Mouse (Mus musculus) layer of hippocampus, adult 2 months (tissue): ENCODE results near the gene L3mbtl3. TPM values are rescaled to one million over a fixed set of nuclear protein-coding genes. Genes with fewer than 3 reads are reported as not detected.

Source experiments
- DNase-seq, 2 experiments: peaks; one replicate each; pipeline ENCODE4 v3.0.0; 2022; ENCODE audit warnings: low spot score in 2 of 2
- H3K27ac ChIP-seq: fragments of 200-600 bp; 2 replicates; pipeline ENCODE4 v1.8.1; 2022
- H3K4me3 ChIP-seq: fragments of 200-600 bp; 2 replicates; pipeline ENCODE4 v1.8.1; 2022; ENCODE audit warnings: mild to moderate bottlenecking
- CTCF ChIP-seq: fragments of 200-600 bp; conservative IDR thresholded peaks from 2 replicates; pipeline ENCODE4 v1.8.1; 2022; ENCODE audit warnings: antibody characterized with exemption, mild to moderate bottlenecking, moderate library complexity
- long read RNA-seq, 2 experiments: library from polyadenylated mRNA; stranded (forward); transcript quantifications; one replicate each; pipeline ENCODE4 v2.0.0; 2021; ENCODE audit warnings: borderline mapping rate in 2 of 2
- total RNA-seq, 2 experiments: library from RNA; stranded (reverse); gene quantifications; 2 replicates each; pipeline ENCODE4 v1.2.3; 2021

L3mbtl3 gene
- 10 to 100 TPM; 18.3 to 19.0 TPM for total RNA-seq
- long read RNA-seq, experiment 1, full-length matches to known transcripts: 2 of 11 reads
- long read RNA-seq, experiment 1, partial matches to known transcripts: 4 of 11 reads
- long read RNA-seq, experiment 1, other reads (novel, unspliced or antisense): 5 of 11 reads
- long read RNA-seq, experiment 2, partial matches to known transcripts: 0 of 9 reads
- long read RNA-seq, experiment 2, other reads (novel, unspliced or antisense): 9 of 9 reads

GRCm38 (mm10) chr10:26375790-26376545 lies at the start of gene L3mbtl3:
L3mbtl3 (minus strand) TSS chr10:26375971.
- H3K27ac ChIP-seq: peak within 1 kb of the TSS; percentile 79

GRCm38 (mm10) chr10:26421168-26421567 lies 45.4 kb upstream of the L3mbtl3 start:
- Histone ChIP-seq H3K27ac (no peak overlapping the region), H3K4me3 (no peak overlapping the region)
- no peak for DNase-seq
- no peak for TF ChIP-seq CTCF

More at GRCm38 (mm10) chr10:26375790-26376545, at the start of gene L3mbtl3:
- peak; percentile 82 to 84 for DNase-seq
- TF ChIP-seq CTCF: no peak
- peak within 1 kb of the TSS; percentile 78 for H3K4me3 ChIP-seq

- no peak for DNase-seq
- no peak for TF ChIP-seq CTCF
- no peak overlapping the region for H3K4me3 ChIP-seq
- H3K27ac ChIP-seq: no peak overlapping the region
Measured at GRCm38 (mm10) chr10:26388656-26389055, 12.9 kb upstream of the L3mbtl3 start.

- no peak overlapping the region for H3K4me3 ChIP-seq
- H3K27ac ChIP-seq: no peak overlapping the region
- DNase-seq: no peak
- TF ChIP-seq CTCF: no peak
Measured at GRCm38 (mm10) chr10:26377332-26377602, 1.5 kb upstream of the L3mbtl3 start.

- DNase-seq: no peak
- H3K4me3 ChIP-seq: peak overlapping the region; percentile 78
- H3K27ac ChIP-seq: no peak overlapping the region
- TF ChIP-seq CTCF: no peak
Measured at GRCm38 (mm10) chr10:26376546-26377331, 968 bp upstream of the L3mbtl3 start.

GRCm38 (mm10) chr10:26375351-26375751 lies 420 bp downstream of the L3mbtl3 start:
- TF ChIP-seq CTCF: no peak
- peak overlapping the region; percentile 78 for H3K4me3 ChIP-seq
- DNase-seq: no peak
- H3K27ac ChIP-seq: peak overlapping the region; percentile 79

- TF ChIP-seq CTCF: no peak
- DNase-seq: peak; percentile 11 to 44
- peak overlapping the region; percentile 79 for H3K27ac ChIP-seq
- H3K4me3 ChIP-seq: peak overlapping the region; percentile 78
Measured at GRCm38 (mm10) chr10:26374436-26375311, 1.1 kb downstream of the L3mbtl3 start.

- TF ChIP-seq CTCF: no peak
- H3K27ac ChIP-seq: peak overlapping the region; percentile 79
- peak overlapping the region; percentile 78 for H3K4me3 ChIP-seq
- peak in 1 of 2 experiments; percentile 35 for DNase-seq
Measured at GRCm38 (mm10) chr10:26373951-26374435, 1.8 kb downstream of the L3mbtl3 start.

- peak; percentile 86 to 89 for DNase-seq
- peak; percentile 86 for TF ChIP-seq CTCF
- Histone ChIP-seq H3K27ac (peak overlapping the region; percentile 79), H3K4me3 (peak overlapping the region; percentile 78)
Measured at GRCm38 (mm10) chr10:26372940-26373931, 2.5 kb downstream of the L3mbtl3 start.

GRCm38 (mm10) chr10:26371416-26371815 lies 4.4 kb downstream of the L3mbtl3 start:
- Histone ChIP-seq H3K27ac (no peak overlapping the region), H3K4me3 (no peak overlapping the region)
- no peak for TF ChIP-seq CTCF
- no peak for DNase-seq

GRCm38 (mm10) chr10:26364942-26365341 lies 10.8 kb downstream of the L3mbtl3 start:
- H3K4me3 ChIP-seq: no peak overlapping the region
- DNase-seq: no peak
- no peak for TF ChIP-seq CTCF
- H3K27ac ChIP-seq: no peak overlapping the region
